Mouse (Mus musculus) midbrain, embryonic 14.5 days (tissue): ENCODE measurements around the gene Gpr174. TPM values are rescaled to one million over a fixed set of nuclear protein-coding genes. Genes with fewer than 3 reads are reported as not detected.

ENCODE experiments used
- polyA plus RNA-seq: library from polyadenylated mRNA; unstranded; fragments of >200 nt; fragmentation: Nextera tagmentation; extraction: Ambion mirVana; gene quantifications from 2 replicates; pipeline ENCODE4 v1.2.1, GENCODE M21; 2014

Gpr174 gene
- polyA plus RNA-seq, 1 experiment from 2014 or later: 0.18 TPM

Other genes with a start within 250 kb of the Gpr174 start
- gene P2ry10, start 167.4 kb upstream of the Gpr174 start, polyA plus RNA-seq: not detected in 2 replicates
- gene P2ry10b, start 107.0 kb upstream of the Gpr174 start, polyA plus RNA-seq: 0.25 and 0.42 TPM in 2 replicates
- 66.7 and 141 TPM in 2 replicates for gene Itm2a, start 147.5 kb downstream of the Gpr174 start, polyA plus RNA-seq